Mouse (Mus musculus) large intestine, adult 2 months (tissue): ENCODE measurements around the gene Sult1e1. TPM values are rescaled to one million over a fixed set of nuclear protein-coding genes. Genes with fewer than 3 reads are reported as not detected.

ENCODE experiments used
- polyA plus RNA-seq: library from polyadenylated mRNA; depleted of rRNA; stranded (reverse); fragments of >200 nt; gene quantifications from 2 replicates; pipeline ENCODE4 v1.2.3, GENCODE M21; 2012; rRNA removed

Gene Sult1e1
- polyA plus RNA-seq, 1 experiment = not detected

Other genes starting within 250 kb of the Sult1e1 start
- not detected in 2 replicates for gene Ugt2b38, start 167.4 kb downstream of the Sult1e1 start, polyA plus RNA-seq
- 0.16 TPM in 1 of 2 replicates, not detected in the other for gene Ugt2a2, start 109.3 kb downstream of the Sult1e1 start, polyA plus RNA-seq
- not detected in 2 replicates for gene Gm43638, start 104.8 kb downstream of the Sult1e1 start, polyA plus RNA-seq
- not detected in 2 replicates for gene Ugt2a1, start 100.7 kb downstream of the Sult1e1 start, polyA plus RNA-seq
- 24.4 and 43.2 TPM in 2 replicates for gene Sult1b1, start 53.4 kb downstream of the Sult1e1 start, polyA plus RNA-seq
- 9.2 and 15.8 TPM in 2 replicates for gene Sult1d1, start 22.6 kb downstream of the Sult1e1 start, polyA plus RNA-seq
- gene Csn1s1, start 74.6 kb upstream of the Sult1e1 start, polyA plus RNA-seq = not detected in 2 replicates
- gene Csn2, start 108.0 kb upstream of the Sult1e1 start, polyA plus RNA-seq = 0.80 and 0.94 TPM in 2 replicates
- not detected in 2 replicates for gene Csn1s2a, start 183.0 kb upstream of the Sult1e1 start, polyA plus RNA-seq
- gene Csn1s2b, start 216.5 kb upstream of the Sult1e1 start, polyA plus RNA-seq = not detected in 2 replicates
- not detected in 2 replicates for gene Prr27, start 234.1 kb upstream of the Sult1e1 start, polyA plus RNA-seq